In genomic region chr2:43675277-43675676, GRCm38 (mm10) we compare ENCODE assay signal across 25 mouse cellular contexts.
"Had no signal": no experiment of that assay in that cellular context is flagged by ENCODE, and none has a peak within 500 bp of the region (broad histone marks: within the 10 kb centered on the region; RNA-seq: fewer than 3 reads in every experiment).

No protein-coding gene starts in this region.

- H3K9me3 ChIP-seq: heart, embryonic 13.5 days; heart, embryonic 15.5 days; hindbrain, embryonic 13.5 days; hindbrain, embryonic 15.5 days; kidney, embryonic 15.5 days; limb, embryonic 13.5 days; limb, embryonic 15.5 days; liver, embryonic 12.5 days had no signal

- ATAC-seq: hindbrain, postnatal 0 days; intestine, embryonic 16.5 days; liver, embryonic 12.5 days had no signal

- H3K4me3 ChIP-seq: heart, adult 2 months; heart, embryonic 13.5 days; heart, embryonic 15.5 days; hindbrain, embryonic 13.5 days; hindbrain, embryonic 15.5 days; kidney, embryonic 15.5 days; layer of hippocampus, adult 2 months; limb, embryonic 13.5 days; limb, embryonic 15.5 days; liver, embryonic 12.5 days had no signal

- H3K36me3 ChIP-seq: heart, embryonic 13.5 days; heart, embryonic 15.5 days; hindbrain, embryonic 13.5 days; hindbrain, embryonic 15.5 days; kidney, embryonic 15.5 days; limb, embryonic 13.5 days; limb, embryonic 15.5 days; liver, embryonic 12.5 days had no signal

- H3K9ac ChIP-seq: heart, embryonic 13.5 days; heart, embryonic 15.5 days; hindbrain, embryonic 13.5 days; hindbrain, embryonic 15.5 days; kidney, embryonic 15.5 days; limb, embryonic 13.5 days; limb, embryonic 15.5 days; liver, embryonic 12.5 days; liver, embryonic 14.5 days had no signal

- DNase-seq: gastrocnemius, postnatal 14 days; gastrocnemius, postnatal 36 days; heart, adult 2 months; heart, postnatal 14 days; heart, postnatal 36 days; kidney, adult 11 months; kidney, adult 2 months; kidney, adult 9 months; kidney, postnatal 10 days; kidney, postnatal 25 days; kidney, postnatal 4 days; left cerebral cortex, postnatal 4 days had no signal

- H3K27me3 ChIP-seq: heart, embryonic 13.5 days; heart, embryonic 15.5 days; hindbrain, embryonic 13.5 days; hindbrain, embryonic 15.5 days; kidney, embryonic 15.5 days; limb, embryonic 13.5 days; limb, embryonic 15.5 days; liver, embryonic 12.5 days had no signal

- H3K4me2 ChIP-seq: heart, embryonic 11.5 days; heart, embryonic 13.5 days; heart, embryonic 15.5 days; hindbrain, embryonic 13.5 days; hindbrain, embryonic 15.5 days; kidney, embryonic 15.5 days; limb, embryonic 13.5 days; limb, embryonic 15.5 days; liver, embryonic 12.5 days had no signal

- H3K4me1 ChIP-seq: heart, embryonic 13.5 days; heart, embryonic 15.5 days; hindbrain, embryonic 13.5 days; hindbrain, embryonic 15.5 days; kidney, embryonic 15.5 days; limb, embryonic 13.5 days; limb, embryonic 15.5 days; liver, embryonic 12.5 days had no signal

- H3K27ac ChIP-seq: heart, adult 2 months; heart, embryonic 13.5 days; heart, embryonic 15.5 days; hindbrain, embryonic 13.5 days; hindbrain, embryonic 15.5 days; hindbrain, postnatal 0 days; kidney, embryonic 15.5 days; layer of hippocampus, adult 2 months; limb, embryonic 13.5 days; limb, embryonic 15.5 days; liver, embryonic 12.5 days; liver, embryonic 14.5 days had no signal
